Mouse (Mus musculus) heart, embryonic 10.5 days (tissue): ENCODE results near the gene Klrb1b. TPM values are rescaled to one million over a fixed set of nuclear protein-coding genes. Genes with fewer than 3 reads are reported as not detected.
A peak's percentile ranks its signal among the peaks of the same experiment; 100 is the strongest.
"Not testable (repeated sequence)": the region's sequence is repeated elsewhere in the genome, so short reads cannot be mapped to it uniquely, and the experiment has no call there.

ENCODE experiments used
- DNase-seq: peaks from one replicate; pipeline ENCODE4 v3.0.0-alpha.2; 2017; ENCODE audit warnings: low spot score
- H3K27ac ChIP-seq: fragments of 300-500 bp; sonication (generic); 2 replicates; pipeline ENCODE4 v1.5.1; 2016; ENCODE audit warnings: mild to moderate bottlenecking
- H3K27me3 ChIP-seq: fragments of 300-500 bp; sonication (generic); 2 replicates; pipeline ENCODE4 v1.6.1; 2016; ENCODE audit warnings: mild to moderate bottlenecking; ENCODE audit not compliant: poor library complexity, insufficient read depth, severe bottlenecking
- H3K36me3 ChIP-seq: fragments of 300-500 bp; sonication (generic); 2 replicates; pipeline ENCODE4 v1.6.1; 2016; ENCODE audit warnings: mild to moderate bottlenecking, moderate library complexity
- H3K4me1 ChIP-seq: fragments of 300-500 bp; sonication (generic); 2 replicates; pipeline ENCODE4 v1.6.1; 2016; ENCODE audit warnings: mild to moderate bottlenecking
- H3K4me3 ChIP-seq: fragments of 300-500 bp; sonication (generic); 2 replicates; pipeline ENCODE4 v1.5.1; 2016; ENCODE audit warnings: mild to moderate bottlenecking, moderate library complexity
- H3K9me3 ChIP-seq: fragments of 300-500 bp; sonication (generic); 2 replicates; pipeline ENCODE4 v1.6.1; 2016; ENCODE audit warnings: mild to moderate bottlenecking, moderate library complexity
- WGBS: fragments of 180-500 bp; shearing (Covaris S2); methylation state at CpG from one replicate; pipeline ENCODE4 v1.1.7; 2016; 5-methylcytosine and 5-hydroxymethylcytosine counted together
- polyA plus RNA-seq: library from polyadenylated mRNA; unstranded; fragments of >200 nt; fragmentation: Nextera tagmentation; extraction: Ambion mirVana; gene quantifications from 2 replicates; pipeline ENCODE4 v1.2.1, GENCODE M21; 2016

Gene Klrb1b
- polyA plus RNA-seq, 1 experiment from 2014 or later, result not detected

DNA sequence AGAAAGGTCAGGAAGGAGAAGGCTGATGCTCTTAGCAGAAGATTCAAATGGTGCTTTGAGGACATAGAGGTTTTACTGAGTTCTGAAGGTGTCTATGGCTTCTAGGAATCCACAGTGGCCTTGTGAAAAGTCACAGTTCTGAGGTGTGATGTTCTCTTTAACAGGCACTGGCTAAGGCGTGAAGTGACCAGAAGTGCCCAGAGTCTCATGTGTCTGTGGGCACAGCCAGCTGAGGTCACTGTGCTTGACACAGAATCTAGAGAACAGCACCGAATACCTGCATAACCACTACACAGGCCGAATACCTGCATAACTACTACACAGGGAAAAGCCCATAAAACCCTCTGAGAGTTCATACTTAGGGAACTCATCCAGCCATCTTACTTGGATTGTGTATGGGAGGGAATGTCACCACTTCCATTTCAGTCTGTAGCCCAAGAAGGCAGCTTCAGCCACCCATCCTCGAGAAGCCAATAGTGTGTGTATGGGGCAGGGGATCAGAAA is 35.6 kb downstream of the Klrb1b start:
- H3K27ac ChIP-seq, H3K9me3 ChIP-seq, DNase-seq, H3K27me3 ChIP-seq, H3K4me3 ChIP-seq, H3K36me3 ChIP-seq, H3K4me1 ChIP-seq: not testable (repeated sequence)
- 71% methylated on average over 4 of the region's 4 CpGs for WGBS

DNA sequence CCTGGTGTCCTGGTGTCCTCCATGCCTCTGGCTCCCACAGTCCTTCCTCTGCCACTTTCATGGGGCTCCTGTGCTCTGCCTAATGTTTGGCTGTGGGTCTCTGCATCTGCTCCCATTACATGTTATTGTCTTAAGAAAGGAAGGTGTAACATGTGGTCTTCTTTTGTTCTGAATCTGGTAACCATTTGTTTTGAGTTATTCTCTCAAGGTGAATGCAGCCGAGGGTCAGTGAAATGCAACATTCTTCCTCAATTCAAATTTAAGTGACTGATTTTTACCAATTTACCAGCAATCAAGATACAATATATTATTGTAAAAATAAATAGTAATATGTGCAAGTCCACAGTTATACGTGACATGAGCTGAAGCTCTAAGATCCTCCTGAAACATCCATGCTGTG is 37.0 kb downstream of the Klrb1b start, which contains the start of gene Klrb1c:
TSS of gene Klrb1c (minus strand) at position 101 of the 400 bp plus-strand sequence.
- Histone ChIP-seq H3K27me3 (peaks cover 3% of the 10 kb centered on the region; the same call in 1 of the 2 replicates), H3K4me1 (no peaks in the 10 kb centered on the region; the same call in 1 of the 2 replicates), H3K4me3 (no peak within 1 kb of the TSS), H3K27ac (no peak within 1 kb of the TSS), H3K9me3 (no peaks in the 10 kb centered on the region), H3K36me3 (no peaks in the 10 kb centered on the region)
- 84% methylated on average over 2 of the region's 2 CpGs for WGBS
- DNase-seq, result no peak

DNA sequence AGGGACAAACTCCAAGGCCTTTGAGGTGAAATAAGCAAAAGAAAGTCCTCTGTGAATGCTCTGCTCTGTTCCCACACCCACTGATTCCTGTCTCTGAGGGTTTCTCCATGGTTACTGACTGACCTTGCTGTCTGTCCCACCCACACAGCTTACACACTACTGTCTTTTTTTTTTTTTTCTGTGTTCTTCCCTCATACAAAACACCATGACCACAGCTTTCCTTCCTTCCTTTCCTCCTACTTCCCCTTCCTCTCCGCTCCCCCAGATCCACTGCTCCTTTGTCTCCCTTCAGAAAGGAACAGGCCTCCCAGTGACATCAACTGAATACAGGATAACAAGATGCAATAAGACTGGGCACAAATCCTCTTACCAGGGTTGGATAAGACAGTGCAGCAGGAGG is 37.6 kb downstream of the Klrb1b start:
- WGBS, result 93% methylated on average over 1 of the region's 1 CpGs
- H3K9me3 ChIP-seq, result no peaks in the 10 kb centered on the region
- H3K27ac ChIP-seq, result no peak overlapping the region
- DNase-seq, result no peak
- peaks cover 3% of the 10 kb centered on the region; the same call in 1 of the 2 replicates for H3K27me3 ChIP-seq
- H3K36me3 ChIP-seq, result no peaks in the 10 kb centered on the region
- H3K4me3 ChIP-seq, result no peak overlapping the region
- no peaks in the 10 kb centered on the region; the same call in 1 of the 2 replicates for H3K4me1 ChIP-seq

GRCm38 (mm10) chr6:128786396-128786795 is 39.7 kb downstream of the Klrb1b start:
- H3K27me3 ChIP-seq, H3K4me3 ChIP-seq, DNase-seq, H3K27ac ChIP-seq, H3K4me1 ChIP-seq, H3K9me3 ChIP-seq, H3K36me3 ChIP-seq: not testable (repeated sequence)
- WGBS, result 82% methylated on average over 1 of the region's 1 CpGs

DNA sequence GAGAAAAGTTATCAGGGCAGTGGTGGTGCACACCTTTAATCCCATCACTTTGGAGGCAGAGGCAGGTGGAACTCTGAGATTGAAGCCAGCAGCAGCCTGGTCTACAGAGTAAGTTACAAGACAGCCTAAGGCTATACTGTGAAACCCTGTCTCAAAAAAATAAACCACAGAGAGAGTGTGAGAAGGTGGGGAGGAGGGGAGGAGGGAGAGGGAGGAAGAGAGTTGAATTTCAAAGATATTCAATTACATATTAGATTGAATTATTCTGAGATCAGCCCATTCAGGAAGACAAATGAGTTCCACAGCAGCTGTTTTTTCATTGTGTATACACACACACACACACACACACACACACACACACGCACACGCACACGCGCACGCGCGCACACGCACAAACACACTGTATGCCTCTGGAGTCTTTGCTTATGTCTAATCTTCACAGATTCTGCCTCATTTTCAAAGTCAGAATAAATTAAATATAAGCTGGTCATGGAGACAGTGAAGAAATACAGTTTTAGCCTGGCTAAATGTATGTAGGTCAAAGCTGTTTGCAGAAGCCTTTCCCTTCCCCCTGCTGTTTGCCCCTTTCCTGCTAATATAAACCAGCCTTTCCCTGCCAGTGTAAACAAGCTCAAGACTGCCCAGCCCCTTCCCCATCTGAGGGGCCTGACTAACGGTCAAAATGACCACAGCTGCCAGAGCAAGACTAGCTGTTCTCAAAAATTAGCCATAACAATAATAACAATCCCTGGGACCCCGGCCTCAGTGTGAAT is 56.5 kb downstream of the Klrb1b start:
- H3K4me1 ChIP-seq, result 0 out of 2 replicates have a peak, but pooled peaks cover 3% of the 10 kb centered on the region

GRCm38 (mm10) chr6:128768047-128768446 is 58.1 kb downstream of the Klrb1b start:
- H3K4me1 ChIP-seq, result 0 out of 2 replicates have a peak, but pooled peaks cover 3% of the 10 kb centered on the region
- H3K9me3 ChIP-seq, result 0 out of 2 replicates have a peak, but pooled peaks cover 2% of the 10 kb centered on the region
- DNase-seq, result no peak
- H3K27ac ChIP-seq, result no peak overlapping the region
- H3K4me3 ChIP-seq, result no peak overlapping the region
- WGBS, result 71% methylated on average over 4 of the region's 4 CpGs
- H3K36me3 ChIP-seq, result no peaks in the 10 kb centered on the region
- H3K27me3 ChIP-seq, result no peaks in the 10 kb centered on the region

More for the DNA sequence above, 56.5 kb downstream of the Klrb1b start:
- WGBS, result 80% methylated on average over 10 of the region's 10 CpGs
- Histone ChIP-seq H3K27ac (no peak overlapping the region), H3K4me3 (no peak overlapping the region), H3K27me3 (no peaks in the 10 kb centered on the region), H3K9me3 (0 out of 2 replicates have a peak, but pooled peaks cover 4% of the 10 kb centered on the region), H3K36me3 (no peaks in the 10 kb centered on the region)
- no peak for DNase-seq

- not testable (repeated sequence) for H3K4me1 ChIP-seq, H3K27me3 ChIP-seq, H3K27ac ChIP-seq, H3K36me3 ChIP-seq, H3K4me3 ChIP-seq, H3K9me3 ChIP-seq, DNase-seq
- WGBS, result 63% methylated on average over 6 of the region's 6 CpGs
Measured at GRCm38 (mm10) chr6:128766486-128767254, 59.5 kb downstream of the Klrb1b start.

DNA sequence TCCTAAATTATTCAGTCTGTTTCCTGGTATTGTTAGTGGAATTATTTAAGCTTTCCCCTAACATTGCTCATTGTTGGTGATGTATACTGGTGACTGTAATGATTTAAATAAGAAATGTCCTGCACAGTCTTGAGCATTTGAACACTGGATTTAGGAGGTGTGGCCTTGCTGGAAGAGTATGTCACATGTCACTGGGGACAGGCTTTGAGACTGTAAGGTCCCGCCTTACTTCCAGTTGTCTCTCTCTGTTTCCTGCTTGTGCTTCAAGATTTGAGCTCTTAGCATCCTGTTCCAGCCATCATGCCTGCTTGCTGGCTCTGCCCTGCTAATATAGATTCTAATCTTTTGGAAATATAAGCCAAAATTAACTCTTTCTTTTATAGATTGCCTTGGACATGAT is 60.9 kb downstream of the Klrb1b start:
- Histone ChIP-seq H3K36me3 (no peaks in the 10 kb centered on the region), H3K4me3 (no peak overlapping the region), H3K27me3 (no peaks in the 10 kb centered on the region), H3K27ac (no peak overlapping the region), H3K4me1 (0 out of 2 replicates have a peak, but pooled peaks cover 3% of the 10 kb centered on the region), H3K9me3 (no peaks in the 10 kb centered on the region)
- DNase-seq, result no peak
- WGBS, result 67% methylated on average over 1 of the region's 1 CpGs

DNA sequence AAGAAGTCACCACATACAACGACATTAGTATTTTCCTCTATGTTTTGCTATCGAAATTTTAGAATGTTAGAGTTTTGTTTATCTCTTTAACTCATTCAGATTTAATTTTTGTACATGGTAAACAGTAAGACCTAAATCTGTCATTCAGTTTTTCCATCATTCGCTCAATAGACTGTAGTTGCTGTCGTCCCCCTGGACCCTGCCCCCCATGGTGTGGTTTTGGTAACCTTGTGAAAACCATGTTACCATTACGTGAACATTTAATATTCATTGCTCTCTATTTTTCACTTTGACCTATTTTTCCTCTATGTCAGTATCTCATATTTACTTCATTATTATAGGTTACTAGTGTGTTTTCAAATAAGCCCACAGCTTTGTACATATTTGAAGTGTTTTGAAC is 61.5 kb downstream of the Klrb1b start:
- Histone ChIP-seq H3K27ac (0 out of 2 replicates have a peak overlapping the region, but pooled peaks have one; percentile 10), H3K27me3 (no peaks in the 10 kb centered on the region), H3K4me3 (peak overlapping the region; percentile 64), H3K36me3 (no peaks in the 10 kb centered on the region), H3K4me1 (0 out of 2 replicates have a peak, but pooled peaks cover 3% of the 10 kb centered on the region), H3K9me3 (no peaks in the 10 kb centered on the region)
- DNase-seq, result no peak
- 22% methylated on average over 5 of the region's 5 CpGs for WGBS

DNA sequence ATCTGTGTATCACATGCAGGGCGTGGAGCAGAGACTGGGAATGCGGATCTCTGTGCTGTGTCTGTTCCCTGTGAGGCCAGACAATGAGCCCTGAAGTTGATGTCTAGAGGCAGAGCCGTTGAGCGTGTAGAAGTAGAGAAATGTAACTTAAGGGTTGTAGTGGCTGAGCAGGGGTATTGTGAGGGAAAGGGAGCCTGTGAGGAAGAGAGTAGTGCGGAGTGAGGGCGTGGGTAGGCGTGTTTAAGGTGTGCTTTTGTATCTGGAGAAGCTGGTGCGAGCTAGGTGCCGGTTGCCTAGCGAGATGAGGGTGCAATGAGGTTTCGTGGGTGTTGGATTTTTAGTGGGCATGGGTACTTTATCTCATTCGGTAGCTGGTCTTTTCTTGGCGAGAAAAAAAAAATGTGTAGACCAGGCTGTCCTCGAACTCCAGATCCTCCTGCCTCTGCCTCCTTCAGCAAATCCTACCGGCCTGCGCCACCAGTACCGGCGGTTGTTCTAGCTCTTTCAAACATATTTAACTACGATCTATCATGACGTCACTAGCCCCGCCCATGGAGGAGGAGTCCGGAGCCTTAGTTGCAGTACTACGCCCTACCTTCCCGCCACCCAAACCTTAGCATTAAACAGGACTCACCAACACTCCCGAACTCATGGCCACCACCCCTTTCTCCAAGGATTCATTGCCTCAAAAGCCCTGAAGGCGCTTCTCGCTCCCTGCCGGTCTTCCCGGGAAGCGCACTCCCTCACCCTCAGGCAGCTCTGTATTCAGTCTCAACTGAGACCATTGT is 62.2 kb downstream of the Klrb1b start:
- Histone ChIP-seq H3K27me3 (no peaks in the 10 kb centered on the region), H3K9me3 (no peaks in the 10 kb centered on the region), H3K36me3 (no peaks in the 10 kb centered on the region), H3K4me1 (0 out of 2 replicates have a peak, but pooled peaks cover 3% of the 10 kb centered on the region), H3K27ac (peak overlapping the region; percentile 62; the same call in 1 of the 2 replicates), H3K4me3 (peak overlapping the region; percentile 64)
- 4% methylated on average over 30 of the region's 30 CpGs for WGBS
- peak; percentile 98 for DNase-seq
